Mouse (Mus musculus) heart, postnatal 25 days (tissue): ENCODE measurements around the gene Insl3. TPM values are rescaled to one million over a fixed set of nuclear protein-coding genes. Genes with fewer than 3 reads are reported as not detected.

ENCODE experiments used
- DNase-seq: peaks from one replicate; pipeline ENCODE4 v3.0.0; 2022; ENCODE audit warnings: low spot score
- intact Hi-C: fragments of 180-260 bp; cut with DNase I; formaldehyde crosslinking; loops from one replicate; pipeline ENCODE4 v1.15.1; 2025
- total RNA-seq, 2 experiments: library from RNA; stranded (reverse); gene quantifications; 2 replicates each; pipeline ENCODE4 v1.2.3; 2021

The Insl3 gene
- 1 to 10 TPM; 4.0 to 4.8 TPM for total RNA-seq

DNA sequence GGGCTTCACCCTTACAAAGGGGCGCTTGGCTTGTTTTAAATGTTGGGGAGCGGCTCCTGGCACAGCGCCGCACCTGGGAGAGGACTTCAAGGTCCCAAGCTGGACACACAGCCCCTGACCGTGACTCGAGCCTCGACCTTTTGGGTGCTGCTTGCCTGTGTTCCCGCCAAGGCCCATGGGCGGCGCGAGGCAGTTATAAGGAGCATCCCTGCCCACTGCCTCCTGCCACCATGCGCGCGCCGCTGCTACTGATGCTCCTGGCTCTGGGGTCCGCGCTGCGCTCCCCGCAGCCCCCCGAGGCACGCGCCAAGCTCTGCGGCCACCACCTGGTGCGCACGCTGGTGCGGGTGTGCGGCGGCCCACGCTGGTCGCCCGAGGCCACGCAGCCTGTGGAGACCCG is at the start of gene Insl3:
Gene Insl3 (plus strand): TSS at position 187 of the 400 bp plus-strand sequence.
- intact Hi-C loops: no loop called here
- DNase-seq: no peak

DNA sequence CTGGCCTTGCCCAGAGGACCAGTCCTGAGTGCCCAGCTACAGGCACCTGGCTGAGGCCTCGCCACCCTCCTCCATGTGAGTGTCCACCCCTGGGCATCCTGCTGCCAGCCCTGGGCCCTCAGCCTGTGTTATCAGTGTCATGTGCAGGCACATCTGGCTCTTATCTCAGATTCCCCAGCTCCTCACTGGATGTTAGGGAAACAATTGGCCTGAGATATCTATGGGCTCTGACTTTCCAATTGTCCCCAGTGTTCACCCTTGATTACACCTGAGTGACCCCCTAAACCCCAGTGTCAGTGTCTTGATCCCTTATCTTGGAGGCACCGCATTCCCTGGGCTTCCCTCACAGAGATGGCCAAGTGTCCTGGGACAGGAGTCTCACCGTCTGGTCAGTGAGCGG is 49.7 kb upstream of the Insl3 start:
- intact Hi-C loops: no loop called here
- DNase-seq: no peak

DNA sequence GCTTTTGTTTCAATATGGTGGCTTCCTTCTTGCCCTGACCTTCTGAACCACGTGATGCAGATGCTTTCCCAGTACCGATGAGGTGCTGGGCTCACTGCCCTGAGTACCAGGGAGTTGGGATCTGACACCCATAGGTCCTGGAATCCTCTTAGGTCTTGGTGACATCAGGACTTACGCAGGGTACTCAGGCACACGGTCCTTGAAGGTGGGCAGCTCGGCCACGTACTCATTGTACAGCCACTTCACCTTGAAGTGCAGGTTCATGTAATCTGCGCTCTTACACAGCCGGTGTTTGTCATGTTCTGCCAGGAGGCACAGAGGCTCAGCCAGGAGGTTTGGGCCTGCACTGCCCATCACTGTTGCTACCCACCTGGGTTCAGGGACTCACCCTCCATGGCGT is 43.5 kb upstream of the Insl3 start:
- DNase-seq: no peak

DNA sequence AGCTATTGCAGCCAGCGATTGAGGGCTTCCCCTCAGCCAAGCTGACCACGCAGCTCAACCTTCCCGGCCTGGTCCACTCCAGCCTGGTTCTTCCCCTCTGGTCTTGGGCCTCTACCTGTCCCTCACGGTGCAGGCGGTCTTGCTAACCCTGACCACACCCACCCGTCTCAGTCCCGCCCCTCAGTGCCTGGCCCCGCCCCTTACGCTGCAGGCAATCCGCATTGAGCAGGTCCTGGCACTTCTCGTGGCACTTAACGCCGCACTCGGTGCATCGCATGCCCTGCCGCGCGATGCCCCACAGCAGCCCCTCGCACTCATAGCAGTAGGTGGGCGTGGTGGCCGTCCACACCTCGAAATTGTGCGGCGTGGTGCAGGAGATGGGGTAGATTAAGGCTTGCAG is 34.4 kb upstream of the Insl3 start:
- intact Hi-C loops: no loop called here
- no peak for DNase-seq

More for the DNA sequence above, 43.5 kb upstream of the Insl3 start:
- intact Hi-C loops: no loop called here

GRCm38 (mm10) chr8:71657816-71658215 is 31.2 kb upstream of the Insl3 start:
- DNase-seq: no peak
- intact Hi-C loops: no loop called here

- intact Hi-C loops: no loop called here
- no peak for DNase-seq
These were observed 30.4 kb upstream of the Insl3 start for GRCm38 (mm10) chr8:71658515-71659049.

- no peak for DNase-seq
- intact Hi-C loops: loop anchor here (1.0 to 2.0 kb wide), 4 partner anchors 63 to 219 kb away; partner anchors contain the start of gene Fam129c
These were observed 29.3 kb upstream of the Insl3 start for GRCm38 (mm10) chr8:71659751-71660150.

GRCm38 (mm10) chr8:71660325-71661120 is 28.5 kb upstream of the Insl3 start:
- intact Hi-C loops: loop anchor here (1.0 to 2.0 kb wide), 4 partner anchors 64 to 220 kb away; partner anchors contain the start of gene Fam129c
- DNase-seq: peak; percentile 48

- no peak for DNase-seq
- intact Hi-C loops: no loop called here
These were observed 23.5 kb upstream of the Insl3 start for GRCm38 (mm10) chr8:71665331-71666130.

DNA sequence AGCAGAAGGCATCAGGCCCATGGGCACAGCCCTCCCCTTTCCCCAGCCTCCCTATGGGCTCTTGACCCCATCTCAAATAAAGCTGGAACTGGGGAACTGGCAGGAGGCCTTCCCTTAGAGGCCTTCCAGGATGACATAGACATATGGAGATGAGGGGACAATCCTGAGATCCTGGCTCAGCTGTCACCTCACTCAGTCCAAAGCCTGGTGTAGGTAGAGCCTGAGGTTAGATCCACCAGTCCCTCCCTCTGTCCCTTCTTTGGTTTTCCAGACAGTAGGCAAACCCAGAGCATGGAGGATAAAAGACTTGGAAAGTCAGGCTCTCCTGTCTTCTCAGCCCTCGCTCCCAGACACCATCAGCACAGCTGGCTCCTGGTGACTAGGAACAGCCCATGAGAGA is 22.2 kb upstream of the Insl3 start:
- intact Hi-C loops: no loop called here
- DNase-seq: no peak

DNA sequence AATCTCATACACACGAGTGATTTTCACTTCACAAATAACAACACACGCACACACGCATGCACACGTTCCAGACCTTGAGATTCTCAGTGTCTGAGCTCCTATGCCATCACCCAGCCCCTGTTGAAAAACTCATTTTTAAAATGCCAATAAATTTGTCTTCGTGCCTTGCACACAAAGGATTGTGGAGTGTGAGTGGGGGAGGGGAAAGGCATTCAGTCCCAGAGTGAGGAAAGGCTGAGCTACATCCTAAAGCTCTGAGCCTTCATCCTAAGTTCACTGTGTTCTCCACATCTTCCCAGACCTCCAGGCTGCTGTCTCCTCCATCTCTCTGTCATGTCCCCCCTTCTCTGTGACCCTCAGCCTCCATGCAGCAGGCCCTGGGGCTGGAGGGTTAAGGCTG is 21.8 kb upstream of the Insl3 start:
- intact Hi-C loops: no loop called here
- DNase-seq: no peak

DNA sequence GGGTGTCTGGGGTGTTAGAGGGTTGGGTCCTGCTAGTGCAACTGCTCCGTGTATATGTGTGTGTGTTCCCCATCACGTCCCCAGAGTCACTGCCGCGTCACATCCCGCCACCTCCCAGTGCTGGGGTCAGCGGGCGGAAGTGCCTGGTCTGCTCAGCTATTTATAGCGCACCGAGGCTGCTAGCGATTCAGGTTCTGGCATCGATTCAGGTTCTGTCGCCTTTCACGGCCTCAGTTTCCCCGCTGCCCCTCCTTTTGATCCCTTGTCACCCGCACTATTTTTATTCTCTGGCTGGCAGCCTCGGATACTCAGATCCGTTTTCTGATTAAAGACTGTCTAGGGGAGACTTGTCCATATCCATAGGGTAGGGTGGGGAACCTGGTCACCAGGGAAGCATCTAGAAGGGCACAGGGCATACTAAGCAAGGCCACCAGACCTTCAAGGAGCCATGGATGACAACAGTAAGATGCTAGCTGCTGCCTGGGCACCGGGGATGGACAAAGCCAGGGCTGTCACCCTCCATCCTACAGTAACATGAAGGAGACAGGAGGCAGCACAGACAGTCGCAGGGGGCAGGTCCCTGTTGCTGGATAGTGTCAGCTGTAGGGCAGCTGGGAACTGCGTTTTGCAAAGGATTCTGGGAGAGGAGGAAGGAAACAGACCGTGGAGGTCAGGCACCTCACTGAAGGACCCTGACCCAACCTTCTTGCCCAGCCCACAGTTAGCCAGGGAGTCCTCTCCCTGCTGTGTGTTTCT is 20.6 kb upstream of the Insl3 start:
- DNase-seq: no peak
- intact Hi-C loops: no loop called here

- intact Hi-C loops: no loop called here
These were observed 18.8 kb upstream of the Insl3 start for GRCm38 (mm10) chr8:71670198-71670597.

DNA sequence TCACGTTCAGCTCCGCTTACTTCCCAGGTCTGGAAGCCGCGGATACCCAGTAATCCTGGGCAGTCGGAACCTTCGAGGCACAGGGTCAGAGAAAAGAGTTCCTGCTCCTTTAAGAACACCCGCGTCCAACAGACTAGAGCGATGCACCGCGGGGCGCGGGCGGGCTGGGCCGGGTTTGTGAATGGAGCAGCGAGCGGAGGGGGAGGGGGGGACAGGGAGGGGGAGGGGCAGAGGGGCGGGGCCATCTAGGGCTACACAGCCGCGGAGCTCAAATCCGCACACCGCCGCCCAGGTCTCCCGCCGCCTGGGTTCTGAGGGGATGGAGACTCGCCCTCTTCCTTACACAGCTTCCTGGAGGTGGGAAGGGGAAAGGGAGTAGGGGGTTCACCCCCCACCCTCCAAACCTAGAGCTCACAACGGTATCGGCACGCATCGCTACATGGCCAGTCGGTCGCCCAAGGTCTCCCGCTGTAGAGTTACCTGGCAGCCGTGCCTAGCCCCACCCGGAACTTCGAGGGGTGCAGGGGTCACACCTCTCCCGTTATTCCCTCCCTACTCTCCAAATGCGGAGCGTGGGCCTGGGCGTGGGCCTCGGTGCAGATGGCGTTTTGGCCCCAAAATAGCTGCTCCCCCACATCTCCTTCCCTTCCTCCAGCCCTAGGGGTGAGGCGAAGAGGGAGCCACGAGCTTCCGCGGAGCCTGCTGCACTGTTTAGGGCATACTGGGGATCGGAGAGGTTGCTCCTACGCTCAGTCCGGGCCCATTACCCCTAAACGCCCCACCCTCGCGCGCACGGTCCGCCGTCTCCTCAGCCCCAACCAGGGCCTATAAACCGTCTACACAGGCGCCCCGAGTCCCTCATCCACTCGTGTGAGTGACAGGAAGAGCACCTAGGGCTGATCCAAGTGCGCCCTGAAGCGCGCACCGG is 18.1 kb upstream of the Insl3 start:
- intact Hi-C loops: no loop called here
- DNase-seq: no peak

More at GRCm38 (mm10) chr8:71670198-71670597, 18.8 kb upstream of the Insl3 start:
- no peak for DNase-seq

DNA sequence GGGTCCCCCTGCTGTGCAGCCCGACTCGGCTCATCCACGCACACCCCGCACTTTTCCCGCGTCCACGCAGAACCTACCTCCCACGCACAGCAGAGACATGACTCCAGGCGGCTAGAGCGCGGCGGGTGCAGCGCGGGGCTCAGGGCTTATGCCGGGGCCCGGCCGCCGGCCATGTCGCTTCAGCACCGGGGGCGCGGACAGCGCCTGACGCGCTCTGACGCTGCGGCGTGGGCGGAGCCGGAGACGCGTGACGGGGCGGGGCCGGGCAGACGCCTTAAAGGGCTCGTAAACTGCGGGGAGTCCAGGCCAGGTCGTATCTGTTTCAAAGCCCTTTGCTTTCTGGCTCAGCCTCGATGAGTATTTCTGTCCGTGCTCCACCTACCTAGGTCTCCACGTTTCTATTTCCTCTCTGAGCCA is 17.5 kb upstream of the Insl3 start, which contains the start of gene Unc13a:
Gene Unc13a (minus strand): TSS at position 209 of the 417 bp plus-strand sequence.
- intact Hi-C loops: no loop called here
- DNase-seq: peak; percentile 74

DNA sequence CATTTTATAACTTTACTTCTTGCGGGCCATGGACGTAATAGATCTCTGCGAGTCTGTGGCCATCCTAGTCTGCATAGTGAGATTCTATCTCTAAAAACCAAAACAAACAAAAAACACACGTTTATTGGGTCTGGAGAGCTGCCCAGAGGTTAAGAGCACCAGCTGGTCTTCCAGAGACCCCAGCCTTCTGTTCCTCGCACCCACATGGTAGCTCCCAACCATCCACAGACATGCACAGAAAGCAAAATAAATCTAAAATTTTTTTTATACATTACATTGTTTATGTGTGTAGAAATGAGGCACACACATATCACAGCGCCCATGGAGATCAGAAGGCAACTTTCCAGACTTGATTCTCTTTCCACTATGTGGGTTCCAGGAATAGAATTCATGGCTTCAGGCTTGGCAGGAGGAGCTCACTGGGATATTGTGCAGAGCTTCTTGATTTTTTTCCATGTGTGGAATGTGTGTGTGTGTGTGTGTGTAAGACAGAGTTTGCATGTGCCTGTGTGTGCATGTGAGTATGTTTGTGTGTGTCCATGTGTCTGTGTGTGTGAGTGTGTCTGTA is 16.8 kb upstream of the Insl3 start:
- intact Hi-C loops: no loop called here
- DNase-seq: no peak

DNA sequence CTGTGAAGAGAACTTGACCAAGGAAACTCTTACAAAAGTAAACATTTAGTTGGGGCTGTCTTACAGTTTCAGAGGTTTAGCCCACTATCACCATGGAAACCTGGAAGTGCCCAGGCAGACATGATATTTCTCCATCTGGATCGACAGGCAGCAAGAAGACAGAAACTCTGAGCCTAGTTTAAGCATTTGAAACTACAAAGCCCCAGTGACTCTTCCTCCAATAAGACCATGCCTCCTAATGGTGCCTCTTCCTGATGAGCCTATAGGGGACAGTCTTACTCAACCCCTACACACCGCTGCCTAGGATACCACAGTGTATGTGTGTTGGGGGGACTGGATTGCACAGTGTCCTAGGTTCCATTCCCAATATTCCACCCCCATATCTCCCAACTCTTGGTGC is 14.9 kb upstream of the Insl3 start:
- DNase-seq: no peak
- intact Hi-C loops: no loop called here

GRCm38 (mm10) chr8:71675456-71676019 is 13.5 kb upstream of the Insl3 start:
- intact Hi-C loops: no loop called here
- no peak for DNase-seq
